Mouse (Mus musculus): ENCODE results near the gene Plk2. TPM values are rescaled to one million over a fixed set of nuclear protein-coding genes. Genes with fewer than 3 reads are reported as not detected.

Gene Plk2
- polyA plus RNA-seq, 1 experiment from 2014 or later = 155 TPM

Other genes with a start within 250 kb of the Plk2 start
- gene Rab3c, start 114.0 kb upstream of the Plk2 start, polyA plus RNA-seq (2015; fragmentation: Nextera tagmentation; extraction: Ambion mirVana) = 207 and 215 TPM in 2 replicates
- 0.09 TPM in 1 of 2 replicates, not detected in the other for gene Gapt, start 37.8 kb upstream of the Plk2 start, polyA plus RNA-seq (2015; fragmentation: Nextera tagmentation; extraction: Ambion mirVana)